Mouse (Mus musculus) kidney, adult 9 months (tissue): ENCODE results near the gene Rps15.

Experiments
- DNase-seq: peaks from one replicate; pipeline ENCODE4 v3.0.0; 2022

Rps15 gene

DNA sequence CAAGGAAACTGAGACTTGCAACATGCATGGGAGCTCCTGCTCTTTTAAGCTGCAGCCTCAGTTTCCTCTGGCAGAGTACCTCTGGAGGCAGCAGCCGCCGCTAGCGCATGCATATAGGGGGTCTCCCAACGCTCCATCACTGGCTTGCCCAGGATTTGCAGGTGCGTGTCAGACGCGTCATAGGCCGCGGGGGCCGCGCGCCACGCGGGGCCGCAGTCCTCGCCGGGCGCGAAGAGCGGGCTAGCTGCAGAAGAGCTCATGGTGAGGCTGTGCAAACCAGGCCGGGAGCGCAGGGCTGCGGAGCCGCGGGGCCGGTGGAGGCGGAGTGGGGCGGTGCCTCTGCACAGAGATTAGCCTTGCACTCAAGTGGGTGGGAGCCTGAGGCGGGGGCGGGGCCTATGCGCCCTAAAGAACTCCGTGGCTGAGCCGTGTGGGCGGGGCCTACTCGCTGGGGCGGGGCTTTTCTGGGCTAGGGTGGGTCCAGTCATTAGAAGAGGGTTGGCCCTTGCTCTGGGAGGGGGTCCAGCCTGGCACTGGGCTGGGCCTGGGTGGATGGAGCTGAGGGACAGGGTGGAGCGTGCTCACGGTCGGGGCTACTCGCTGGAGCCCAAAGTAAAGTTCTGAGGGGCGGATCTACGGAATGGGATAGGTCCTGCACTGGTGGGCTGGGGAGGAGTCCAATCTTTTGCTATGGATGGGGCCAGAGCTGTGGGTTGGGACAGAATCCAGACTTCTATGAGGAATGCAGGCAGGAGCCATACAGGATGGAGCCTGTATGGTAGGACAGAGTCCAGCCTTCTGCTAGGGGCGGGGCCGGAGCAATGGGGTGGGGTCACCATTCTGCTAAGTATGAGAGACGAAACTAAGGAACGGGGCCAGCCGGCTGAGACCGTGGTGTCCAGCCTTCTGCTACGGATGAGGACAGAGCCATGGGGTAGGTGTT is 31.3 kb upstream of the Rps15 start, which contains the start of the genes Gamt and Dazap1:
Gene Gamt (minus strand): TSS at position 371 of the 943 bp plus-strand sequence.
Gene Dazap1 (plus strand): TSS at position 845 of the 943 bp plus-strand sequence.
- DNase-seq = peak; percentile 97

DNA sequence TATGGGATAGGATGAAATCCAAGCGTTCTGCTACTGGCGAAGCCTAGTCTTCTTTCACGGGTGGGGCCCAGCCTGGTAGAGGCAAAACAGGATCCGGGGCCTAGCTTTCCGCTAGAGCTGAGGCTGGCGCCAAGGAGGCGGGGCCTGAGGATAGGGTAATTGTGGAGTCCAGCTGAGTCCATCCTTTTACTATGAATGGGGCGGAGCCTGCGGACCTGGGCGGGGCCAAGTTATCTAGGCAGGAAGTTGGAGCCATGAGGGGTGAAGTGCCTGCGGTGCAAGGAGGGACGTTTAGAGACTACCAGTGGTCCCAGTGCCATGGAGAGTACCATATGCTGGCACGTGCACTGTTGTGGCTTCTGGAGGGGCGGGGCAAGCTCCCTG is 30.7 kb upstream of the Rps15 start:
- DNase-seq = peak; percentile 100

DNA sequence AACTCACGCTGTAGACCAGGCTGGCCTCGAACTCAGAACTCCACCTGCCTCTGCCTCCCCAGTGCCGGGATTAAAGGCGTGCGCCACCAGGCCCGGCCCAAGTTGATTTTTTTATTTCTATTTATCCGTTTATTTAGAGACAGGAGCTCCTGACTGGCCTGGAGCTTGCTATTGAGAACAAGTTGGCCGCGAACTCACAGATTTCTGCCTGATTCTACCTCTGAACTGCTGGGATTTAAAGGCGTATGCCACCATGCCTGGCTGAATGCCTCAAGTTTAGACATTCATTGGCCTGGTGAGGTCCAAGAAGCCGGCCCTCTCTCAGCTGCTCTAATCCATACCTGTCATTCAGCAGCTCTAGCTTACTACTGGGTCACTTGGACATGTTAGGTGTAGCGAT is 30.1 kb upstream of the Rps15 start:
- DNase-seq = peak; percentile 47

DNA sequence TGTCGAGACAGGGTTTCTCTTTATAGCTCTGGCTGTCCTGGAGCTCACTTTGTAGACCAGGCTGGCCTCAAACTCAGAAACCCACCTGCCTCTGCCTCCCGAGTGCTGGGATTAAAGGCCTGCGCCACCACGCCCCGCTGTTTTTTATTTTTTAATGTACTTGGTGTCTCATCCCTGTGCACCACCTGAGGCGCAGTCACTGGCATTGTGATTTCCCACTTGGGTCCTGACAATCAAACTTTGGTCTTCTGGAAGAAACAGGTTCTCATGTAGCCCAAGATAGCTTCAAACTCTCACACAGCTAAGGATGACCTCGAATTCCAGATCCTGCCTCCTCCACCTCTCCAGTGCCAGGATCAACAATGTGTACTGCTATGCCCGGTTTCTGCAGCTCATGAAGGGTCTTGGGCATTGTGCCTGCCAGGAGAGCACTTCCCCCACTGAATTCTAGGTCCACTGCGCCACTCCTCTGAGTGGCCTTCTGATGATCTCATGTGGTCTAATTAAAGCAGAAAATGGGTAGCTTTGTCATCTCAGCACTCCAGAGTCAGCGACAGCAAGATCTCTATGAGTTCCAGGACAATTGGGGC is 29.4 kb upstream of the Rps15 start:
- DNase-seq = peak; percentile 34

- DNase-seq = peak; percentile 99
Measured at GRCm38 (mm10) chr10:80264341-80265148, 27.7 kb upstream of the Rps15 start.

- DNase-seq = no peak
Measured at GRCm38 (mm10) chr10:80265149-80265486, 27.1 kb upstream of the Rps15 start.

DNA sequence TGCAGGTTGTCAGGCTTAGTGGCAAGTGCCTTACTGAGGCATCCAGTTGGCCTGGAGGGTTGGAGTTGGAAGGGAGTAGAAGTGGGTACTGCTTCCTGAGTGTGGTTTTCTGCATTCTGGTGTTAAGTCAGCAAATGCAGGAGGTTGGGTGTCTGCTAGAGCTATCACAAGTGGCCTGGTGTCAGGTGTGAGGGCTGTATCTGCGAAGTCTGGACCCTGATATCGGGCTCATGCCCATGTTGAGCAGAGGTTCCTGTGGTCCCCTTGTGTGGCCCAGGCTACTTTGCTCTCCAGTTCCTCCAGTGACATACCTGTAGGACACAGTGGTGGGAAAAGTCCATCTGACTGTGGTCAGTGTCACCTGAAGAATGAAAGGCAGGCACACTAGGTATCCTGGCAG is 22.2 kb upstream of the Rps15 start:
- DNase-seq = no peak

DNA sequence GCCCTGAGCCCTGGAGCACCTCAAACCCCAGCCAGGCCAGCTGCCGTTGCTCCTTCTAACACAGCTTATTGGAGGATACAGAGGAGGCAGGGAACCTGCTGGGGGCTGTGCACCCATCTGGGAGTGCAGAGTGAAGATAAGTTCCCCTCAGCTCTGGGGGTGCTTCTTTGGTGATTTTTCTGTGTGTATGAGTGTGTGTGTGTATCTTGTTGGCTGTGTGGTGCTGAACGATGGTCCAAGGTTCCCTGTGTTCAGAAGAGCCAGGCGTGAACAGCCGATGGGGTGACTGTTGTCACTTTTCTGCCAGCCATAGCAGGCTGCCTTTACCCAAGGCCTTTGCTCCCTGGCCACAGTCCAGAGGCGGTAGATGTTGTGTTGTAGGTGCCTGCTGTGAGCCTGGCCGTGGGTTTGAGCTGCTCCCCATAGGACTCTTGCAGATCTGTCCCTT is 21.5 kb upstream of the Rps15 start:
- peak; percentile 75 for DNase-seq

- DNase-seq = no peak
Measured at GRCm38 (mm10) chr10:80271186-80271843, 20.9 kb upstream of the Rps15 start.

GRCm38 (mm10) chr10:80271870-80272585 is 20.2 kb upstream of the Rps15 start:
- peak; percentile 28 for DNase-seq

- DNase-seq = no peak
Measured at GRCm38 (mm10) chr10:80273847-80274246, 18.4 kb upstream of the Rps15 start.

- DNase-seq = no peak
Measured at GRCm38 (mm10) chr10:80276238-80276637, 16.0 kb upstream of the Rps15 start.

DNA sequence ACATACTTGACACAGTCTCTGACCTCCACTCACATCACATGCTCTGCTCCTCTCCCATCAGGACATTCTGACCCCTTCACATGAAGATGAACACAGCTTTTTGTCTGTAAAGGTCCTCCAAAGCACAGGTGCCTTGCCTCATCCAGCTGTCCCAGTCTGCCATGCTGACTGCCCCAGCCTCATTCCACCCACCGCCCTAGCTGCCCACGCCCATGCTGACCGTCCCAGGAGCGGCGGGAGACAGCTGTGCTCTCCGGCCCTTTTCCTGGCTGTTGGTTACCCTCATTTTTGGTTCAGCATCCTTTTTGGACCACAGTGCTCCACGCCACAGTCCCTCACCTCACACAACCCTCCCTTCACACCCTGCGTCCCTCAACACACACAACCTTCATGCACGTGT is 13.9 kb upstream of the Rps15 start:
- DNase-seq = no peak

DNA sequence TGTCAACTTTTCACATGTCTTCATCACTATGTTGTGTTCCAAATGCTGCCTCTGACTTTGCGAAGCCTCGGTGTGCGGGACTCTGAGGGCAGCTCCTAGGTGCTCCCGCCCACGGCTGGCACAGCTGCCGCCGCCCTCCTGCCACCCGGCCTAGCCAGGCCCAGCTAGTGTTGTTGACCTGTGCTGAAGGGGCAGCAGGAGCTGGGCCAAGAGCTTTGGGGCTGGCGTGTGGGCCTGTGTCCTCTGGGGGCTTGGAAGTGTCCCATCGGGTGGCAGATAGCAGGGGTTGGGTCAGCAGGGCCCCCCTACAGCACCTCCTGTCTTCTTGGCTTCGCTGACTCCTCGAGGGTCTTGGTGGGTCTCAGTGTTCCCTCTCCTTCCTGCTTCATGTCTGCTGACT is 13.0 kb upstream of the Rps15 start:
- no peak for DNase-seq

- DNase-seq = peak; percentile 96
Measured at GRCm38 (mm10) chr10:80281304-80281703, 10.9 kb upstream of the Rps15 start.

- peak; percentile 85 for DNase-seq
Measured at GRCm38 (mm10) chr10:80281921-80282371, 10.3 kb upstream of the Rps15 start.

DNA sequence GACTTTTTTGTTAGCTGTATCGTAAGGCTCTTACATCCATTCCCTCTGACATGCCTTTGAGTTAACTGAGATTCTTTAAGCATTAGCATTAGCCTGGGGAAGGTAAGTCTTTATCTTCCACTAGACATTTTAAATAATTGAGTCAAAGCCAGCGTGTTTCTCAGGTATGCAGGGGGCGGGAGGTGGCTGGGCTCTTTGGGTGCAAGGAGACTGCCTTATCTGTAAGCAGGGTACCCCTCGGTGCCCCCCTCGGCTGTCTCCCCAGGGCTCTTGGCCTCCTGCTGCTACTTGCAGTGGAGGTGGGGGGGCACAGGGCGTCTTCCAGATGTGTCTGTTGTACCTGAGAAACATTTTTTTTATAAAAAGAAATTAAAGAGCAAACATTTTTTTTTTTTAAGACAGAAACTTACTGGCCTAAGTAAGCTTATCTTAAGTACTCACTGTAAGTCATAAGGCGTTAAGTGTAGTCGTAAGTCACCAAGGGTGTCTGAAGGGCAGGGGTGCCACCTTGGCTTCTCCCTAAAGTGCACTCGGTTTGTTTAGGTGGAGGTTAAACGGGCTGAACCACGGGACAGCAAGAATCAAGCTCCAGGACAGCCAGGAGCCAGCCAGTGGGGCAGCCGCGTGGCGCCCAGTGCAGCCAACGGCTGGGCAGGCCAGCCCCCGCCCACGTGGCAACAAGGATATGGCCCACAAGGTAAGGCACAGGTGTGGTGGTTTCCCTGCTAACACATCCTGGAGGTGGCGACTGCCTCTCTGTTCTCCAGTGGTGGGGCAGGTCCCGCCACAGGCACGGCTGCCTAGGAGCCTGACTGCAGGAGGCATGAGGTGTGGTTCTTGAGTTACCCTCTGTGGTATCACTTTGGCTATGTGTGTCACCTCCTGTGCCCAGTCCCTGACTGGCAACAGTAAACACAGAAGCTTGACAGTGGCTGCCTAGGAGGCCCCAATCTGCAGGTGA is 9.5 kb upstream of the Rps15 start:
- DNase-seq = peak; percentile 50

- DNase-seq = no peak
Measured at GRCm38 (mm10) chr10:80285222-80286070, 6.8 kb upstream of the Rps15 start.

- no peak for DNase-seq
Measured at GRCm38 (mm10) chr10:80288097-80288496, 4.2 kb upstream of the Rps15 start.

DNA sequence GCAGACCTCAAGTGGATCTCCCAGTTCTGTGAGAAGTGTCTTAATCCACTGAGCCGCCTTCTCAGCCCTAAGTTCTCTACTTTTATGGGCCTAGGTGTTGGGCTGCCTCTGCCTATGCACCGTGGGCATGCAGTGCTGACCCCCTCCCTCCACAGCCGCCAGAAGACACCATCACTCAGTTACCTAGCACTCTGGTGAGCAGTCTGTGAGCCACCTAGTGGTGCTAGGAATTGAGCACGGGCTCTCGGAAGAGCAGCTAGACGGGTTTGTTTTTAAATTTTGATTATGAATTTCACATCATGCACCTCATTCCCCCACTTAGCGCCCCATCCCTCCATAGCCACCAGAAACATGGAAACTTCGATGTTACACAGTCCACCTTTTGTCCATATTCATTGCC is 3.6 kb upstream of the Rps15 start:
- no peak for DNase-seq
